Mouse (Mus musculus) lung, postnatal 0 days (tissue): ENCODE measurements around the gene Arsa. TPM values are rescaled to one million over a fixed set of nuclear protein-coding genes. Genes with fewer than 3 reads are reported as not detected.
"Not testable (repeated sequence)": the region's sequence is repeated elsewhere in the genome, so short reads cannot be mapped to it uniquely, and the experiment has no call there.

Experiments
- ATAC-seq: fragments of 200-750 bp; cut with Nextera tagmentation; 2 replicates; pipeline ENCODE4 v1.8.0; 2017; ENCODE audit warnings: moderate library complexity
- DNase-seq: peaks from one replicate; pipeline ENCODE4 v3.0.0-alpha.2; 2016; ENCODE audit warnings: low spot score
- H3K27ac ChIP-seq: fragments of 300-500 bp; sonication (generic); 2 replicates; pipeline ENCODE4 v1.5.1; 2014; ENCODE audit warnings: antibody characterized with exemption, mild to moderate bottlenecking, low read length, mixed read lengths
- H3K27me3 ChIP-seq: fragments of 300-500 bp; sonication (generic); replicated peaks from 2 replicates; pipeline ENCODE4 v1.6.1; 2014; ENCODE audit warnings: low read length, mixed read lengths; ENCODE audit not compliant: insufficient read depth
- H3K36me3 ChIP-seq: fragments of 300-500 bp; sonication (generic); 2 replicates; pipeline ENCODE4 v1.6.1; 2014; ENCODE audit warnings: low read length, mixed read lengths; ENCODE audit not compliant: insufficient read depth
- H3K4me1 ChIP-seq: fragments of 300-500 bp; sonication (generic); 2 replicates; pipeline ENCODE4 v1.6.1; 2014; ENCODE audit warnings: antibody characterized with exemption, low read depth, low read length, mixed read lengths; ENCODE audit not compliant: insufficient read depth
- H3K4me2 ChIP-seq: fragments of 300-500 bp; sonication (generic); replicated peaks from 2 replicates; pipeline ENCODE4 v1.6.1; 2014; ENCODE audit warnings: low read depth, mild to moderate bottlenecking, low read length, moderate library complexity, mixed read lengths
- H3K4me3 ChIP-seq: fragments of 300-500 bp; sonication (generic); 2 replicates; pipeline ENCODE4 v1.5.1; 2014; ENCODE audit warnings: low read depth, low read length
- H3K9ac ChIP-seq: fragments of 300-500 bp; sonication (generic); replicated peaks from 2 replicates; pipeline ENCODE4 v1.6.1; 2014; ENCODE audit warnings: low read depth, mild to moderate bottlenecking
- H3K9me3 ChIP-seq: fragments of 300-500 bp; sonication (generic); 2 replicates; pipeline ENCODE4 v1.6.1; 2016; ENCODE audit warnings: low read length, mixed read lengths
- CTCF ChIP-seq: IDR thresholded peaks from 2 replicates; pipeline ENCODE4 v1.5.1; 2016; ENCODE audit warnings: antibody characterized with exemption, mild to moderate bottlenecking
- EP300 ChIP-seq: IDR thresholded peaks from 2 replicates; pipeline ENCODE4 v1.6.1; 2016; ENCODE audit warnings: antibody characterized with exemption, mild to moderate bottlenecking, control low read depth
- WGBS: fragments of 180-500 bp; shearing (Covaris S2); extraction: QIAGEN DNeasy Blood & Tissue Kit; methylation state at CpG from one replicate; pipeline ENCODE4 v1.1.7; 2014; 5-methylcytosine and 5-hydroxymethylcytosine counted together
- polyA plus RNA-seq: library from polyadenylated mRNA; unstranded; fragments of >200 nt; fragmentation: Nextera tagmentation; extraction: Ambion mirVana; gene quantifications from 2 replicates; pipeline ENCODE4 v1.2.1, GENCODE M21; 2015

Arsa gene
- polyA plus RNA-seq, 1 experiment from 2014 or later = 22.4 TPM

DNA sequence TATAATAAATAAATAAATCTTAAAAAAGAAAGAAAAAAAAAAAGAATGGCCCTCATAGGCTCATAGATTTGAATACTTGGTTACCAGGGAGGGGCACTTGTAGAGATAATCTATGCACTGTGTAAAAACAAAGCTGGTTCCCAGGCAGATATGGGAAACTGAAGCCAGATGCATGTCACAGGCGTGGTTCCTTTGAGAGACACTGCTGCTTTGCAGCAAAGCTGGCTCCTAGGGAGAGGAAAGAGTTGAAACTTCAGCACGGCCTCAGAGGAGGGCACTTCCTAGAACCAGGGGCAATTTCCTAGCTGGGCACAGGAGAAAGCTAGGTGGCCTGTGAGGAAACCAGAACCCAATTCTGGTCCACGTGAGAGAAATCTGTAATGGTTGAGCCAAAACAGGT, 43.1 kb downstream of the Arsa start:
- 67% methylated on average over 3 of the region's 3 CpGs for WGBS
- TF ChIP-seq CTCF (no peak), EP300 (no peak)
- ATAC-seq = no peak

DNA sequence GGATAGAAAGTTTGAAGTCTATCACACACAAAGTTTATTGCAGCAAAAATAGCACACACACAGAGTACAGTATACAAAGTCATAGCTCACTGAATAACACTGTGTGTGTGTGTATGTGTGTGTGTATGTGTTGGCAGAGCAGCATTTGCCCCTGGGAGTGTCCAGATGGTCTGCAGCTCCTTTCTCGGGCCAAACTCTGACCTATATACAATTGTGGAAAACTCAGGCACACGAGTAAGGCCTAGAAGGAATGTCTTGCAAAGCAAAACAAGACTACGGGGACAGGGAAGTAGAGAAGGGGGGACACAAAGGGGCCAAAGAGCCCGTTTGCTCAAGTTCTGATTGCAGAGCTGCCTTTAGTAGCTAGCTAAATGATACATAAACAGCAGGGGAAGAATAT, 44.3 kb downstream of the Arsa start:
- no peak for ATAC-seq
- no peak for DNase-seq
- no peak overlapping the region for H3K4me2 ChIP-seq
- H3K36me3 ChIP-seq = no peaks in the 10 kb centered on the region
- H3K9me3 ChIP-seq = no peaks in the 10 kb centered on the region
- no peak overlapping the region for H3K27ac ChIP-seq
- no peak overlapping the region for H3K4me3 ChIP-seq
- H3K27me3 ChIP-seq = no peaks in the 10 kb centered on the region
- WGBS = 60% methylated on average over 4 of the region's 4 CpGs
- no peak for TF ChIP-seq CTCF
- no peak for TF ChIP-seq EP300
- H3K9ac ChIP-seq = no peak overlapping the region
- H3K4me1 ChIP-seq = peaks cover 6% of the 10 kb centered on the region; the same call in 1 of the 2 replicates

More for the DNA sequence above, 43.1 kb downstream of the Arsa start:
- Histone ChIP-seq H3K9ac (no peak overlapping the region), H3K36me3 (no peaks in the 10 kb centered on the region), H3K9me3 (no peaks in the 10 kb centered on the region), H3K4me2 (no peak overlapping the region), H3K4me1 (no peaks in the 10 kb centered on the region), H3K27ac (no peak overlapping the region), H3K4me3 (no peak overlapping the region), H3K27me3 (no peaks in the 10 kb centered on the region)
- no peak for DNase-seq

DNA sequence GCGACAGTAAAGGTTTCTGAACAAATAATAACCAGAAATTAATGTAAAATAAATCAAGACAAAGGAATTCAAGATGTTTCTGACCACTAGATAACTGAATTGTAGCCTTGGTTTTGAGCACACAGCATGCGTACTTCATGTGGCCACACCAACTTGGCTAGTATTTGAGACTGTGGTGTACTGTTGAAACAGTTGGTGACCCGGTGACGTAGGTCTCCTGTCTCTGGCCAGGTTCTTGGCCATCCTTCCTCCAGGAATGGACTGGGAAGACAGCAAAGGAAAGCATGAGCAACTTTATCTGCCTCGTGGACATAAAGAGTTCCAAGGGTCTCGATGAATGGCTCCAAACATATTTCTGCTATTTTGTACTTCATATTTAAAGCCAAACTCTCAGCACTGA, 45.4 kb downstream of the Arsa start:
- DNase-seq (no peak), ATAC-seq (no peak)
- Histone ChIP-seq H3K27ac (no peak overlapping the region), H3K27me3 (no peaks in the 10 kb centered on the region), H3K4me3 (no peak overlapping the region), H3K36me3 (0 out of 2 replicates have a peak, but pooled peaks cover 3% of the 10 kb centered on the region), H3K4me1 (peaks cover 6% of the 10 kb centered on the region; the same call in 1 of the 2 replicates), H3K9ac (no peak overlapping the region), H3K9me3 (no peaks in the 10 kb centered on the region), H3K4me2 (no peak overlapping the region)
- 89% methylated on average over 6 of the region's 6 CpGs for WGBS
- TF ChIP-seq EP300 (no peak), CTCF (no peak)

DNA sequence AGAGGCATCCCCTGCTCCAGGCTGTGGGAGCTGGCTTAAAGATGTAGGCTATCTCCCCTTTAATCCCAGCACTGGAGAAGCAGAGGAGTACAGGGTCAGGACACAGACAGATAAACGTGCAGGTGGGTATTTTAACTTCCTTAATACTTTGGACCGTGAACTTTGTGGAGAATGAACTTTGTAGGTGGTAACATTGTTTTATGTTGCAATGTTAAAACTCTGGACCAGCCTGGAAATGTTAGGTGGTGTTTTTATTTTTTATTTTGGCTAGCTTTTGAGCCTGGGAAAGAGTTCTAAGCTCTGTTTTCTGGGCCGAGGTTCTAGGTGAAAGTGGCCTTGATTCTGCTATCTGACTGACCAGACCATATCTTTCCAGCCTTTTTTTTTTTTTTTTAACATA, 46.0 kb downstream of the Arsa start:
- 90% methylated on average over 3 of the region's 3 CpGs for WGBS
- Histone ChIP-seq H3K4me2 (no peak overlapping the region), H3K4me3 (no peak overlapping the region), H3K9ac (no peak overlapping the region), H3K27ac (no peak overlapping the region), H3K36me3 (0 out of 2 replicates have a peak, but pooled peaks cover 3% of the 10 kb centered on the region), H3K27me3 (no peaks in the 10 kb centered on the region), H3K4me1 (peaks cover 6% of the 10 kb centered on the region; the same call in 1 of the 2 replicates), H3K9me3 (no peaks in the 10 kb centered on the region)
- no peak for ATAC-seq
- TF ChIP-seq CTCF (no peak), EP300 (no peak)
- no peak for DNase-seq

DNA sequence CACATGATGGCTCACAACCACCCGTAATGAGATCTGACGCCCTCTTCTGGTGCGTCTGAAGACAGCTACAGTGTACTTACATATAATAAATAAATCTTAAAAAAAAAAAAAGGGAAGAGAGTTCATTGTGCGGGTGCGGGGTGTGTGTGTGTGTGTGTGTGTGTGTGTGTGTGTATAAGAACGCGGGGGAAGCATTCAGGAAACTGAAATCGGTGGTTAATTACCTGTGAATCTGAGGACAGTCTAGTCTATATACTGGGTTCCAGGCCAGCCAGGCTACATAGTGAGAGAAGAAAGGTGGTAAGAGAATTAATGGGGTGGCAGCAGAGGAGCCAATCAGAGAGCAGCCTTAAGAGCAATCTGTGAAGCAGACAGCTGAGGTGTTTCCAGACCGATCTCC, 46.5 kb downstream of the Arsa start:
- not testable (repeated sequence) for H3K4me1 ChIP-seq, DNase-seq, H3K27me3 ChIP-seq, ATAC-seq, H3K4me2 ChIP-seq, H3K36me3 ChIP-seq, H3K4me3 ChIP-seq, H3K9me3 ChIP-seq, H3K27ac ChIP-seq, H3K9ac ChIP-seq
- 85% methylated on average over 6 of the region's 9 CpGs for WGBS

DNA sequence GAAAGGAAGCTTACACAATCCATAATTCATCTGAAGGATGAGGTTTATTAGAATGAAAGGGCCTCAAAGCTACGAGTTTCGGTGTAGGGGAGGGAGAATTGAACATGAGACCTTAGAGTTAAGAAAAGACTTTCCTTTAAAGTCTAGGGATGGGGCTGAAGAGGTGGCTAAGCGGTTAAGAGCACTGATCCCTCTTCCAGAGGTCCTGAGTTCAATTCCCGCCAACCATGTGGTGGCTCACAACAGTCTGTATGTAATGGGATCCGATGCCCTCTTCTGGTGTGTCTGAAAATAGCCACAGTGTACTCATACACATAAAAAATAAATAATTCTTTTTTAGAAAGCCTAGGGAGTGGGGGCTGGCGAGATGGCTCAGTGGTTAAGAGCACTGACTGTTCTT, 46.9 kb downstream of the Arsa start:
- no peak overlapping the region for H3K9ac ChIP-seq
- TF ChIP-seq EP300 = no peak
- TF ChIP-seq CTCF = peak; percentile 16; the same call in 1 of the 2 replicates
- H3K27me3 ChIP-seq = no peaks in the 10 kb centered on the region
- no peak for ATAC-seq
- peak overlapping the region; percentile 86 for H3K4me3 ChIP-seq
- H3K36me3 ChIP-seq = 0 out of 2 replicates have a peak, but pooled peaks cover 3% of the 10 kb centered on the region
- peaks cover 6% of the 10 kb centered on the region; the same call in 1 of the 2 replicates for H3K4me1 ChIP-seq
- no peaks in the 10 kb centered on the region for H3K9me3 ChIP-seq
- peak overlapping the region; percentile 98 for H3K27ac ChIP-seq
- DNase-seq = peak; percentile 21
- peak overlapping the region; percentile 98 for H3K4me2 ChIP-seq
- 42% methylated on average over 6 of the region's 6 CpGs for WGBS
